Mouse (Mus musculus): ENCODE measurements around the gene Ift46.

The Ift46 gene

GRCm38 (mm10) chr9:44767101-44768028 lies at the start of gene Ift46, which contains the start of gene Arcn1:
Gene Ift46, plus strand, starts transcription at chr9:44767908.
Gene Arcn1, minus strand, starts transcription at chr9:44767845.
- in situ Hi-C loops (cut with MboI, MseI): no loop called here

GRCm38 (mm10) chr9:44718937-44719631 lies 48.6 kb upstream of the Ift46 start:
- in situ Hi-C loops (cut with MboI, MseI): no loop called here

- in situ Hi-C loops (cut with MboI, MseI): loop anchor here (5.0 kb wide), 1 partner anchor 32 kb away; no protein-coding TSS in a partner anchor
Observed at GRCm38 (mm10) chr9:44719632-44720357, 47.9 kb upstream of the Ift46 start.

- in situ Hi-C loops (cut with MboI, MseI): loop anchor here (5.0 kb wide), 1 partner anchor 33 kb away; no protein-coding TSS in a partner anchor
Observed at GRCm38 (mm10) chr9:44720358-44721153, 47.2 kb upstream of the Ift46 start.

GRCm38 (mm10) chr9:44721154-44721876 lies 46.4 kb upstream of the Ift46 start:
- in situ Hi-C loops (cut with MboI, MseI): loop anchor here (5.0 kb wide), 1 partner anchor 34 kb away; no protein-coding TSS in a partner anchor

GRCm38 (mm10) chr9:44721877-44722186 lies 45.9 kb upstream of the Ift46 start:
- in situ Hi-C loops (cut with MboI, MseI): loop anchor here (5.0 kb wide), 1 partner anchor 35 kb away; no protein-coding TSS in a partner anchor

- in situ Hi-C loops (cut with MboI, MseI): loop anchor here (5.0 kb wide), 1 partner anchor 35 kb away; no protein-coding TSS in a partner anchor
Observed at GRCm38 (mm10) chr9:44722575-44722974, 45.1 kb upstream of the Ift46 start.

GRCm38 (mm10) chr9:44723008-44723407 lies 44.7 kb upstream of the Ift46 start:
- in situ Hi-C loops (cut with MboI, MseI): loop anchor here (5.0 kb wide), 1 partner anchor 36 kb away; no protein-coding TSS in a partner anchor

- in situ Hi-C loops (cut with MboI, MseI): loop anchor here (5.0 kb wide), 1 partner anchor 36 kb away; no protein-coding TSS in a partner anchor
Observed at GRCm38 (mm10) chr9:44723521-44724041, 44.1 kb upstream of the Ift46 start.

GRCm38 (mm10) chr9:44724223-44724622 lies 43.5 kb upstream of the Ift46 start:
- in situ Hi-C loops (cut with MboI, MseI): loop anchor here (5.0 kb wide), 1 partner anchor 37 kb away; no protein-coding TSS in a partner anchor

- in situ Hi-C loops (cut with MboI, MseI): loop anchor here (5.0 kb wide), 1 partner anchor 37 kb away; no protein-coding TSS in a partner anchor
Observed at GRCm38 (mm10) chr9:44724665-44725064, 43.0 kb upstream of the Ift46 start.

GRCm38 (mm10) chr9:44726431-44727146 lies 41.1 kb upstream of the Ift46 start:
- in situ Hi-C loops (cut with MboI, MseI): no loop called here

- in situ Hi-C loops (cut with MboI, MseI): no loop called here
Observed at GRCm38 (mm10) chr9:44727441-44727840, 40.3 kb upstream of the Ift46 start.

- in situ Hi-C loops (cut with MboI, MseI): no loop called here
Observed at GRCm38 (mm10) chr9:44732130-44732549, 35.6 kb upstream of the Ift46 start.

GRCm38 (mm10) chr9:44732921-44733530 lies 34.7 kb upstream of the Ift46 start:
- in situ Hi-C loops (cut with MboI, MseI): no loop called here

GRCm38 (mm10) chr9:44733671-44734523 lies 33.8 kb upstream of the Ift46 start:
- in situ Hi-C loops (cut with MboI, MseI): no loop called here

Data from T-helper 1 cell (primary cell).